Mouse (Mus musculus): ENCODE data around the gene Psme1. TPM values are rescaled to one million over a fixed set of nuclear protein-coding genes. Genes with fewer than 3 reads are reported as not detected.

Gene Psme1
- polyA plus RNA-seq, 1 experiment from 2014 or later, result 200 TPM

- Histone ChIP-seq H3K9ac (ENCODE audit: low read length) (no peak overlapping the region), H3K4me1 (replicated peaks; ENCODE audit: control insufficient read depth, insufficient read depth, low read length) (peaks cover 20% of the 10 kb centered on the region), H3K36me3 (ENCODE audit: control insufficient read depth, insufficient read depth, low read length) (peaks cover 42% of the 10 kb centered on the region), H3K27me3 (replicated peaks; ENCODE audit: control insufficient read depth, insufficient read depth, low read length) (no peaks in the 10 kb centered on the region), H3K4me3 (ENCODE audit: low read depth, low read length) (no peak overlapping the region), H3K4me2 (ENCODE audit: low read length) (no peak overlapping the region), H3K27ac (ENCODE audit: low read depth) (no peak overlapping the region), H3K9me3 (ENCODE audit: control insufficient read depth, low read length) (no peaks in the 10 kb centered on the region)
- 84% methylated on average over 10 of the region's 10 CpGs for WGBS
- no peak for ATAC-seq (replicated peaks; ENCODE audit: low FRiP score, low TSS enrichment, low read depth)
- DNase-seq (ENCODE audit: low spot score), result no peak
Measured at GRCm38 (mm10) chr14:55561860-55562259, 16.1 kb upstream of the Psme1 start.

DNA sequence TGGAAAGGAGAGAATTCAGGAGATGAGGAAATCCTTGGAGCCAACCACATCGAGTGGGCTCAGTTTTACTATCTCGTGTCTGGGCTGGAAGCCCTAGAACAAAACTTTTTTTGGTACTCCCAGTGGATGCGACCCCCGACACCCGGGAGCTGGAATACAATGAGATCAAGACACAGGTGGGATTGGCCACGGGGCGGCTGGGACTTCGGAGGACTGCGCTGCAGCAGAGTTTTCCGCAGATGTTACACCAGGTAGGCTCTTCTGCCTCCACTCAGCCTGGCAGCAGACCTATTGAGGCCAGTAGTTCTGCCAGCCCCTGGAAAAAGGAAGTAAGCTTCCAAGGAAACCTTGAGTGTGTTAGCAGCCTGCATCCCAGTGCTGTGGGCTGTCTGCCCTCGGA is 14.7 kb upstream of the Psme1 start:
- Histone ChIP-seq H3K4me2 (ENCODE audit: low read length) (no peak overlapping the region), H3K4me1 (replicated peaks; ENCODE audit: control insufficient read depth, insufficient read depth, low read length) (peaks cover 17% of the 10 kb centered on the region), H3K36me3 (ENCODE audit: control insufficient read depth, insufficient read depth, low read length) (peaks cover 56% of the 10 kb centered on the region), H3K4me3 (ENCODE audit: low read depth, low read length) (no peak overlapping the region), H3K9ac (ENCODE audit: low read length) (no peak overlapping the region), H3K9me3 (ENCODE audit: control insufficient read depth, low read length) (no peaks in the 10 kb centered on the region), H3K27ac (ENCODE audit: low read depth) (no peak overlapping the region), H3K27me3 (replicated peaks; ENCODE audit: control insufficient read depth, insufficient read depth, low read length) (no peaks in the 10 kb centered on the region)
- no peak for DNase-seq (ENCODE audit: low spot score)
- no peak for ATAC-seq (replicated peaks; ENCODE audit: low FRiP score, low TSS enrichment, low read depth)
- WGBS, result 90% methylated on average over 11 of the region's 11 CpGs

- Histone ChIP-seq H3K27ac (ENCODE audit: low read depth) (no peak overlapping the region), H3K9me3 (ENCODE audit: control insufficient read depth, low read length) (no peaks in the 10 kb centered on the region), H3K4me3 (ENCODE audit: low read depth, low read length) (no peak overlapping the region), H3K4me1 (replicated peaks; ENCODE audit: control insufficient read depth, insufficient read depth, low read length) (peaks cover 10% of the 10 kb centered on the region), H3K4me2 (ENCODE audit: low read length) (no peak overlapping the region), H3K9ac (ENCODE audit: low read length) (no peak overlapping the region), H3K27me3 (replicated peaks; ENCODE audit: control insufficient read depth, insufficient read depth, low read length) (no peaks in the 10 kb centered on the region), H3K36me3 (ENCODE audit: control insufficient read depth, insufficient read depth, low read length) (peaks cover 74% of the 10 kb centered on the region)
- DNase-seq (ENCODE audit: low spot score) (no peak), ATAC-seq (replicated peaks; ENCODE audit: low FRiP score, low TSS enrichment, low read depth) (no peak)
- WGBS, result 74% methylated on average over 3 of the region's 3 CpGs
Measured at GRCm38 (mm10) chr14:55565748-55566147, 12.2 kb upstream of the Psme1 start.

GRCm38 (mm10) chr14:55567496-55567895 is 10.4 kb upstream of the Psme1 start:
- Histone ChIP-seq H3K9ac (ENCODE audit: low read length) (no peak overlapping the region), H3K27ac (ENCODE audit: low read depth) (no peak overlapping the region), H3K4me3 (ENCODE audit: low read depth, low read length) (no peak overlapping the region), H3K27me3 (replicated peaks; ENCODE audit: control insufficient read depth, insufficient read depth, low read length) (no peaks in the 10 kb centered on the region), H3K36me3 (ENCODE audit: control insufficient read depth, insufficient read depth, low read length) (peaks cover 74% of the 10 kb centered on the region), H3K4me1 (replicated peaks; ENCODE audit: control insufficient read depth, insufficient read depth, low read length) (no peaks in the 10 kb centered on the region), H3K9me3 (ENCODE audit: control insufficient read depth, low read length) (no peaks in the 10 kb centered on the region), H3K4me2 (ENCODE audit: low read length) (no peak overlapping the region)
- DNase-seq (ENCODE audit: low spot score), result no peak
- no peak for ATAC-seq (replicated peaks; ENCODE audit: low FRiP score, low TSS enrichment, low read depth)
- WGBS, result 80% methylated on average over 3 of the region's 3 CpGs

DNA sequence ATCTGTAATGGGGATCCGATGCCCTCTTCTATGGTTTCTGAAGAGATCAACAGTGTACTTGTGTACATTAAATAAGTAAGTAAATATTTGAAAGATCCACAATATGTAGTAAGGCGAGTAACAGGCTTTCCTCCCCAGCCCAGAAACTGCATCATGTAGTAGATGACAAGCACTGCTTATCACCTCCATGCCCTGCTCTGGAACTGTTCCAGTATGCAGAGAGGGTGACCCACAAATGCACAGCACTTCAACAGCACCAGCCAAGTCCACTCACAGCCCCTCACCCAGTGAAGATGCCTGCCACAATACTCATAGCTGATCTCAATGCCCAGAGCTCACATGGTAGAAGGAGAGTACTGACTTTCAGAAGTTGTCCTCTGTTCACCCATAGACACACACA is 7.3 kb upstream of the Psme1 start:
- no peaks in the 10 kb centered on the region for H3K27me3 ChIP-seq (replicated peaks; ENCODE audit: control insufficient read depth, insufficient read depth, low read length)
- WGBS, result 81% methylated on average over 2 of the region's 2 CpGs
- peaks cover 45% of the 10 kb centered on the region for H3K36me3 ChIP-seq (ENCODE audit: control insufficient read depth, insufficient read depth, low read length)
- no peak overlapping the region for H3K4me3 ChIP-seq (ENCODE audit: low read depth, low read length)
- no peak overlapping the region for H3K27ac ChIP-seq (ENCODE audit: low read depth)
- H3K9ac ChIP-seq (ENCODE audit: low read length), result no peak overlapping the region
- DNase-seq (ENCODE audit: low spot score) (no peak), ATAC-seq (replicated peaks; ENCODE audit: low FRiP score, low TSS enrichment, low read depth) (no peak)
- no peaks in the 10 kb centered on the region; the same call in 1 of the 2 replicates for H3K4me1 ChIP-seq (replicated peaks; ENCODE audit: control insufficient read depth, insufficient read depth, low read length)
- no peaks in the 10 kb centered on the region for H3K9me3 ChIP-seq (ENCODE audit: control insufficient read depth, low read length)
- no peak overlapping the region for H3K4me2 ChIP-seq (ENCODE audit: low read length)

- Histone ChIP-seq H3K27ac (ENCODE audit: low read depth) (no peak overlapping the region), H3K4me2 (ENCODE audit: low read length) (no peak overlapping the region), H3K27me3 (replicated peaks; ENCODE audit: control insufficient read depth, insufficient read depth, low read length) (no peaks in the 10 kb centered on the region), H3K9ac (ENCODE audit: low read length) (no peak overlapping the region), H3K4me1 (replicated peaks; ENCODE audit: control insufficient read depth, insufficient read depth, low read length) (no peaks in the 10 kb centered on the region; the same call in 1 of the 2 replicates), H3K4me3 (ENCODE audit: low read depth, low read length) (no peak overlapping the region), H3K9me3 (ENCODE audit: control insufficient read depth, low read length) (no peaks in the 10 kb centered on the region), H3K36me3 (ENCODE audit: control insufficient read depth, insufficient read depth, low read length) (peaks cover 33% of the 10 kb centered on the region)
- ATAC-seq (replicated peaks; ENCODE audit: low FRiP score, low TSS enrichment, low read depth) (no peak), DNase-seq (ENCODE audit: low spot score) (no peak)
Measured at GRCm38 (mm10) chr14:55571760-55572159, 6.2 kb upstream of the Psme1 start.

GRCm38 (mm10) chr14:55575302-55575701 is 2.6 kb upstream of the Psme1 start, which contains the start of gene Fitm1:
Gene Fitm1, plus strand, starts transcription at chr14:55575617.
- WGBS, result 75% methylated on average over 8 of the region's 8 CpGs
- DNase-seq (ENCODE audit: low spot score) (no peak), ATAC-seq (replicated peaks; ENCODE audit: low FRiP score, low TSS enrichment, low read depth) (no peak)
- Histone ChIP-seq H3K4me2 (ENCODE audit: low read length) (no peak within 1 kb of the TSS), H3K4me3 (ENCODE audit: low read depth, low read length) (no peak within 1 kb of the TSS), H3K9ac (ENCODE audit: low read length) (no peak within 1 kb of the TSS), H3K27ac (ENCODE audit: low read depth) (no peak within 1 kb of the TSS), H3K4me1 (replicated peaks; ENCODE audit: control insufficient read depth, insufficient read depth, low read length) (peaks cover 8% of the 10 kb centered on the region), H3K9me3 (ENCODE audit: control insufficient read depth, low read length) (no peaks in the 10 kb centered on the region), H3K36me3 (ENCODE audit: control insufficient read depth, insufficient read depth, low read length) (peaks cover 6% of the 10 kb centered on the region; the same call in 1 of the 2 replicates), H3K27me3 (replicated peaks; ENCODE audit: control insufficient read depth, insufficient read depth, low read length) (no peaks in the 10 kb centered on the region)

DNA sequence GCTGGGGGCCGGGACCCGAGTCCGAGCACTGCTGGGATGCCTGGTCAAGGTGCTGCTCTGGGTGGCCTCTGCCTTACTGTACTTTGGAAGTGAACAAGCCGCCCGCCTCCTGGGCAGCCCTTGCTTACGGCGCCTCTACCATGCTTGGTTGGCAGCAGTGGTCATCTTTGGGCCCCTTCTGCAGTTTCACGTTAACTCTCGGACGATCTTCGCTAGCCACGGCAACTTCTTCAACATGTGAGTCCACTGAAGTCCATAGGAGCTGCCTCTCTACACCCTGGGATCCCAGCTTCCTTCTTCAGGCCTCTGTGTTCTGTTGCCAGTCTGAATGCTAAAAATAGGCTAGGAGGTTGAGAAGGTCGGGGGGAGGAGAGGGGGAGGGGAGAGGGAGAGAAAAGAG is 2.2 kb upstream of the Psme1 start:
- no peak for ATAC-seq (replicated peaks; ENCODE audit: low FRiP score, low TSS enrichment, low read depth)
- H3K36me3 ChIP-seq (ENCODE audit: control insufficient read depth, insufficient read depth, low read length), result peaks cover 10% of the 10 kb centered on the region; the same call in 1 of the 2 replicates
- DNase-seq (ENCODE audit: low spot score), result no peak
- no peak overlapping the region for H3K27ac ChIP-seq (ENCODE audit: low read depth)
- no peaks in the 10 kb centered on the region for H3K9me3 ChIP-seq (ENCODE audit: control insufficient read depth, low read length)
- H3K4me1 ChIP-seq (replicated peaks; ENCODE audit: control insufficient read depth, insufficient read depth, low read length), result peaks cover 8% of the 10 kb centered on the region
- no peak overlapping the region for H3K9ac ChIP-seq (ENCODE audit: low read length)
- H3K4me2 ChIP-seq (ENCODE audit: low read length), result no peak overlapping the region
- no peak overlapping the region for H3K4me3 ChIP-seq (ENCODE audit: low read depth, low read length)
- WGBS, result 70% methylated on average over 13 of the region's 13 CpGs
- no peaks in the 10 kb centered on the region for H3K27me3 ChIP-seq (replicated peaks; ENCODE audit: control insufficient read depth, insufficient read depth, low read length)

DNA sequence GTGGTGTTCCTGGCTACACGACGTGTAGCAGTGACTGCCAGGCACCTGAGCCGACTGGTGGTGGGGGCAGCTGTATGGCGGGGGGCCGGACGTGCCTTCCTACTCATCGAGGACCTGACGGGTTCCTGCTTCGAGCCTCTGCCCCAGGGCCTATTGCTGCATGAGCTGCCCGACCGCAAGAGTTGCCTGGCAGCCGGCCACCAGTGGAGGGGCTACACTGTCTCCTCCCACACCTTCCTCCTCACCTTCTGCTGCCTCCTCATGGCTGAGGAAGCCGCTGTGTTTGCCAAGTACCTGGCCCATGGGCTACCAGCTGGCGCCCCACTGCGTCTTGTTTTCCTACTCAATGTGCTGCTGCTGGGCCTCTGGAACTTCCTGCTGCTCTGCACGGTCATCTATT is 1.5 kb upstream of the Psme1 start:
- Histone ChIP-seq H3K27me3 (replicated peaks; ENCODE audit: control insufficient read depth, insufficient read depth, low read length) (no peaks in the 10 kb centered on the region), H3K4me2 (ENCODE audit: low read length) (no peak overlapping the region), H3K4me1 (replicated peaks; ENCODE audit: control insufficient read depth, insufficient read depth, low read length) (peaks cover 8% of the 10 kb centered on the region), H3K36me3 (ENCODE audit: control insufficient read depth, insufficient read depth, low read length) (peaks cover 17% of the 10 kb centered on the region), H3K9ac (ENCODE audit: low read length) (no peak overlapping the region), H3K9me3 (ENCODE audit: control insufficient read depth, low read length) (no peaks in the 10 kb centered on the region), H3K4me3 (ENCODE audit: low read depth, low read length) (no peak overlapping the region), H3K27ac (ENCODE audit: low read depth) (no peak overlapping the region)
- DNase-seq (ENCODE audit: low spot score) (no peak), ATAC-seq (replicated peaks; ENCODE audit: low FRiP score, low TSS enrichment, low read depth) (no peak)
- 76% methylated on average over 16 of the region's 16 CpGs for WGBS

Data from intestine, embryonic 14.5 days (tissue).